Mouse (Mus musculus): ENCODE data around the gene Phb2. TPM values are rescaled to one million over a fixed set of nuclear protein-coding genes. Genes with fewer than 3 reads are reported as not detected.
A peak's percentile ranks its signal among the peaks of the same experiment; 100 is the strongest.

Phb2 gene
- total RNA-seq, 2 experiments from 2014 or later = 113 to 127 TPM

GRCm38 (mm10) chr6:124688151-124688758 is 23.9 kb upstream of the Phb2 start:
- DNase-seq (ENCODE audit: low spot score in 2 of 2) = no peak
- intact Hi-C loops (cut with DNase I) = no loop called here

GRCm38 (mm10) chr6:124689011-124689410 is 23.1 kb upstream of the Phb2 start:
- intact Hi-C loops (cut with DNase I) = no loop called here
- DNase-seq (ENCODE audit: low spot score in 2 of 2) = no peak

- intact Hi-C loops (cut with DNase I) = no loop called here
- DNase-seq (ENCODE audit: low spot score in 2 of 2) = no peak
Measured at GRCm38 (mm10) chr6:124690517-124690916, 21.6 kb upstream of the Phb2 start.

GRCm38 (mm10) chr6:124693243-124693981 is 18.7 kb upstream of the Phb2 start:
- intact Hi-C loops (cut with DNase I) = no loop called here
- no peak for DNase-seq (ENCODE audit: low spot score in 2 of 2)

GRCm38 (mm10) chr6:124694166-124694955 is 17.8 kb upstream of the Phb2 start:
- intact Hi-C loops (cut with DNase I) = no loop called here
- peak in 1 of 2 experiments; percentile 54 for DNase-seq (ENCODE audit: low spot score in 2 of 2)

GRCm38 (mm10) chr6:124696441-124697150 is 15.5 kb upstream of the Phb2 start:
- no peak for DNase-seq (ENCODE audit: low spot score in 2 of 2)
- intact Hi-C loops (cut with DNase I) = no loop called here

GRCm38 (mm10) chr6:124698751-124699150 is 13.4 kb upstream of the Phb2 start:
- intact Hi-C loops (cut with DNase I) = no loop called here
- DNase-seq (ENCODE audit: low spot score in 2 of 2) = no peak

GRCm38 (mm10) chr6:124699366-124699765 is 12.8 kb upstream of the Phb2 start:
- intact Hi-C loops (cut with DNase I) = no loop called here
- DNase-seq (ENCODE audit: low spot score in 2 of 2) = no peak

GRCm38 (mm10) chr6:124699962-124700610 is 12.1 kb upstream of the Phb2 start:
- peak; percentile 51 to 70 for DNase-seq (ENCODE audit: low spot score in 2 of 2)
- intact Hi-C loops (cut with DNase I) = loop anchor here (5.0 kb wide), 1 partner anchor 38 kb away; the partner anchor contains the start of gene Lpcat3

GRCm38 (mm10) chr6:124701338-124701737 is 10.8 kb upstream of the Phb2 start:
- intact Hi-C loops (cut with DNase I) = loop anchor here (5.0 kb wide), 1 partner anchor 39 kb away; the partner anchor contains the start of gene Lpcat3
- DNase-seq (ENCODE audit: low spot score in 2 of 2) = no peak

GRCm38 (mm10) chr6:124702102-124702783 is 9.9 kb upstream of the Phb2 start:
- no peak for DNase-seq (ENCODE audit: low spot score in 2 of 2)
- intact Hi-C loops (cut with DNase I) = loop anchor here (5.0 kb wide), 1 partner anchor 40 kb away; the partner anchor contains the start of gene Lpcat3

GRCm38 (mm10) chr6:124702784-124703103 is 9.4 kb upstream of the Phb2 start:
- intact Hi-C loops (cut with DNase I) = loop anchor here (5.0 kb wide), 1 partner anchor 40 kb away; the partner anchor contains the start of gene Lpcat3
- peak; percentile 51 to 70 for DNase-seq (ENCODE audit: low spot score in 2 of 2)

- intact Hi-C loops (cut with DNase I) = loop anchor here (5.0 kb wide), 1 partner anchor 41 kb away; the partner anchor contains the start of gene Lpcat3
- no peak for DNase-seq (ENCODE audit: low spot score in 2 of 2)
Measured at GRCm38 (mm10) chr6:124703789-124704188, 8.3 kb upstream of the Phb2 start.

GRCm38 (mm10) chr6:124704417-124704816 is 7.7 kb upstream of the Phb2 start:
- DNase-seq (ENCODE audit: low spot score in 2 of 2) = no peak
- intact Hi-C loops (cut with DNase I) = loop anchor here (5.0 kb wide), 1 partner anchor 42 kb away; the partner anchor contains the start of gene Lpcat3

GRCm38 (mm10) chr6:124706061-124706627 is 6.0 kb upstream of the Phb2 start:
- intact Hi-C loops (cut with DNase I) = no loop called here
- DNase-seq (ENCODE audit: low spot score in 2 of 2) = no peak

GRCm38 (mm10) chr6:124708289-124708889 is 3.7 kb upstream of the Phb2 start:
- DNase-seq (ENCODE audit: low spot score in 2 of 2) = no peak
- intact Hi-C loops (cut with DNase I) = no loop called here

- DNase-seq (ENCODE audit: low spot score in 2 of 2) = no peak
- intact Hi-C loops (cut with DNase I) = loop anchor here (1.0 kb wide), 2 partner anchors 28 to 32 kb away; partner anchors contain the start of gene Grcc10
Measured at GRCm38 (mm10) chr6:124712918-124713317, 782 bp downstream of the Phb2 start.

All from left cerebral cortex, postnatal 36 days (tissue).